Mouse (Mus musculus) midbrain, embryonic 11.5 days (tissue): ENCODE results near the gene Slc35e3. TPM values are rescaled to one million over a fixed set of nuclear protein-coding genes. Genes with fewer than 3 reads are reported as not detected.
A peak's percentile ranks its signal among the peaks of the same experiment; 100 is the strongest.
"Not testable (repeated sequence)": the region's sequence is repeated elsewhere in the genome, so short reads cannot be mapped to it uniquely, and the experiment has no call there.

Experiments
- ATAC-seq: fragments of 200-750 bp; cut with Nextera tagmentation; 2 replicates; pipeline ENCODE4 v1.8.0; 2017; ENCODE audit warnings: moderate TSS enrichment, moderate library complexity; ENCODE audit not compliant: low FRiP score
- DNase-seq: peaks from one replicate; pipeline ENCODE4 v3.0.0; 2015; ENCODE audit warnings: low spot score; ENCODE audit errors: missing footprints
- H3K27ac ChIP-seq: fragments of 300-500 bp; sonication (generic); 2 replicates; pipeline ENCODE4 v1.5.1; 2014; ENCODE audit warnings: low read depth, low read length
- H3K27me3 ChIP-seq: fragments of 300-500 bp; sonication (generic); 2 replicates; pipeline ENCODE4 v1.6.1; 2014; ENCODE audit warnings: mild to moderate bottlenecking, low read length, moderate library complexity, mixed read lengths; ENCODE audit not compliant: control insufficient read depth, insufficient read depth
- H3K36me3 ChIP-seq: fragments of 300-500 bp; sonication (generic); 2 replicates; pipeline ENCODE4 v1.6.1; 2014; ENCODE audit warnings: mild to moderate bottlenecking, low read length, moderate library complexity, mixed read lengths; ENCODE audit not compliant: control insufficient read depth, insufficient read depth
- H3K4me1 ChIP-seq: fragments of 300-500 bp; sonication (generic); 2 replicates; pipeline ENCODE4 v1.6.1; 2014; ENCODE audit warnings: low read length; ENCODE audit not compliant: control insufficient read depth, insufficient read depth
- H3K4me2 ChIP-seq: fragments of 300-500 bp; sonication (generic); 2 replicates; pipeline ENCODE4 v1.6.1; 2014; ENCODE audit warnings: mild to moderate bottlenecking, moderate library complexity
- H3K4me3 ChIP-seq: fragments of 300-500 bp; sonication (generic); 2 replicates; pipeline ENCODE4 v1.5.1; 2014; ENCODE audit warnings: low read depth, low read length
- H3K9ac ChIP-seq: fragments of 300-500 bp; sonication (generic); 2 replicates; pipeline ENCODE4 v1.6.1; 2014; ENCODE audit warnings: low read length
- H3K9me3 ChIP-seq: fragments of 300-500 bp; sonication (generic); 2 replicates; pipeline ENCODE4 v1.6.1; 2016; ENCODE audit warnings: low read length; ENCODE audit not compliant: control insufficient read depth
- WGBS: fragments of 180-500 bp; shearing (Covaris S2); extraction: QIAGEN DNeasy Blood & Tissue Kit; methylation state at CpG from one replicate; pipeline ENCODE4 v1.1.7; 2014; 5-methylcytosine and 5-hydroxymethylcytosine counted together
- polyA plus RNA-seq: library from polyadenylated mRNA; unstranded; fragments of >200 nt; fragmentation: Nextera tagmentation; extraction: Ambion mirVana; gene quantifications from 2 replicates; pipeline ENCODE4 v1.2.1, GENCODE M21; 2014

Gene Slc35e3
- polyA plus RNA-seq, 1 experiment from 2014 or later: 21.4 TPM

GRCm38 (mm10) chr10:117738928-117739647 is 7.1 kb downstream of the Slc35e3 start:
- WGBS: 93% methylated on average over 15 of the region's 15 CpGs

GRCm38 (mm10) chr10:117738140-117738921 is 7.8 kb downstream of the Slc35e3 start:
- no peak overlapping the region for H3K4me3 ChIP-seq
- ATAC-seq: no peak
- H3K27me3 ChIP-seq: no peaks in the 10 kb centered on the region
- peaks cover 6% of the 10 kb centered on the region; the same call in 1 of the 2 replicates for H3K36me3 ChIP-seq
- no peaks in the 10 kb centered on the region for H3K4me1 ChIP-seq
- H3K9ac ChIP-seq: no peak overlapping the region
- no peak overlapping the region; the same call in 1 of the 2 replicates for H3K27ac ChIP-seq
- no peak overlapping the region for H3K4me2 ChIP-seq
- 85% methylated on average over 13 of the region's 13 CpGs for WGBS
- no peaks in the 10 kb centered on the region for H3K9me3 ChIP-seq
- DNase-seq: peak; percentile 10

More at GRCm38 (mm10) chr10:117738928-117739647, 7.1 kb downstream of the Slc35e3 start:
- Histone ChIP-seq H3K4me3 (no peak overlapping the region), H3K9me3 (no peaks in the 10 kb centered on the region), H3K27me3 (no peaks in the 10 kb centered on the region), H3K9ac (no peak overlapping the region), H3K27ac (no peak overlapping the region), H3K36me3 (peaks cover 6% of the 10 kb centered on the region; the same call in 1 of the 2 replicates), H3K4me2 (no peak overlapping the region), H3K4me1 (no peaks in the 10 kb centered on the region)
- ATAC-seq: no peak
- DNase-seq: no peak

- H3K36me3 ChIP-seq, H3K9ac ChIP-seq, DNase-seq, H3K27me3 ChIP-seq, H3K4me2 ChIP-seq, H3K27ac ChIP-seq, ATAC-seq, H3K4me3 ChIP-seq, H3K4me1 ChIP-seq, H3K9me3 ChIP-seq: not testable (repeated sequence)
- 92% methylated on average over 8 of the region's 8 CpGs for WGBS
Observed at GRCm38 (mm10) chr10:117737498-117737897, 8.7 kb downstream of the Slc35e3 start.

GRCm38 (mm10) chr10:117737075-117737474 is 9.1 kb downstream of the Slc35e3 start:
- WGBS: 86% methylated on average over 4 of the region's 4 CpGs
- H3K9me3 ChIP-seq: no peaks in the 10 kb centered on the region
- H3K27me3 ChIP-seq: no peaks in the 10 kb centered on the region
- ATAC-seq: no peak
- H3K4me3 ChIP-seq: no peak overlapping the region
- H3K9ac ChIP-seq: no peak overlapping the region
- H3K36me3 ChIP-seq: peaks cover 6% of the 10 kb centered on the region; the same call in 1 of the 2 replicates
- H3K4me2 ChIP-seq: no peak overlapping the region
- H3K27ac ChIP-seq: no peak overlapping the region
- no peaks in the 10 kb centered on the region for H3K4me1 ChIP-seq
- DNase-seq: no peak

- Histone ChIP-seq H3K27me3 (no peaks in the 10 kb centered on the region), H3K4me1 (no peaks in the 10 kb centered on the region), H3K9ac (no peak overlapping the region), H3K4me2 (no peak overlapping the region), H3K36me3 (peaks cover 6% of the 10 kb centered on the region; the same call in 1 of the 2 replicates), H3K4me3 (no peak overlapping the region), H3K9me3 (no peaks in the 10 kb centered on the region), H3K27ac (no peak overlapping the region)
- ATAC-seq (no peak), DNase-seq (no peak)
- 88% methylated on average over 5 of the region's 5 CpGs for WGBS
Observed at GRCm38 (mm10) chr10:117736573-117736972, 9.6 kb downstream of the Slc35e3 start.

GRCm38 (mm10) chr10:117735396-117735795 is 10.8 kb downstream of the Slc35e3 start:
- not testable (repeated sequence) for H3K9ac ChIP-seq, H3K27ac ChIP-seq, H3K36me3 ChIP-seq, H3K27me3 ChIP-seq, H3K4me1 ChIP-seq, ATAC-seq, H3K4me3 ChIP-seq, H3K4me2 ChIP-seq, H3K9me3 ChIP-seq, DNase-seq
- 91% methylated on average over 11 of the region's 12 CpGs for WGBS

- H3K27me3 ChIP-seq, H3K4me3 ChIP-seq, H3K9ac ChIP-seq, H3K4me2 ChIP-seq, DNase-seq, H3K9me3 ChIP-seq, H3K27ac ChIP-seq, ATAC-seq, H3K36me3 ChIP-seq, H3K4me1 ChIP-seq: not testable (repeated sequence)
- WGBS: 92% methylated on average over 9 of the region's 10 CpGs
Observed at GRCm38 (mm10) chr10:117734104-117734852, 11.9 kb downstream of the Slc35e3 start.

- H3K9me3 ChIP-seq, H3K27me3 ChIP-seq, H3K36me3 ChIP-seq, H3K27ac ChIP-seq, H3K4me2 ChIP-seq, H3K4me3 ChIP-seq, DNase-seq, H3K4me1 ChIP-seq, ATAC-seq, H3K9ac ChIP-seq: not testable (repeated sequence)
- WGBS: 91% methylated on average over 8 of the region's 8 CpGs
Observed at GRCm38 (mm10) chr10:117733626-117734025, 12.5 kb downstream of the Slc35e3 start.
